Mouse (Mus musculus): ENCODE data around the gene Cxcl3.
"Not testable (repeated sequence)": the region's sequence is repeated elsewhere in the genome, so short reads cannot be mapped to it uniquely, and the experiment has no call there.

Gene Cxcl3

DNA sequence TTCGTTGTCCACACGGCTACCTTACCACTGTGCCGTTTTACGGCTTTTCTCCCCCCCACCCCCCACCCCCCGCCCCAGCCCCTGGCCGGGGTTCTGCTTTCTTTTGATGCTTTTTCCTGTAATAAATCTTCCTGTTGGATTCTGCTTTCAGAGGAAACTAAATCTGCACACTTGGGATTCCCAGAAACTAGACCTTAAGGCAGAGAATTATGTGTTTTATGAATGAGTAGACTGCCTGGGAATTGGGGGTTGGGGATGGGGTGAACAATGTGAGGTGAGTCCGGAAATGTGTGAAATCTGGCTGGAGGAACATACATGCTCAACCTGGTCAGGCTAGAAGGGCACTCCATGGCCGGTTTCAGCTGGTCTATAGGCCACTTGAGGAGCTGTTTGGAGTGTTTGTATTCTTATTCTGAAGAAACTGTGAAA lies 4.2 kb downstream of the Cxcl3 start:
- DNase-seq (ENCODE audit: low spot score): no peak

GRCm38 (mm10) chr5:90794195-90794625 lies 8.3 kb downstream of the Cxcl3 start, which contains the start of gene Cxcl15:
TSS of gene Cxcl15 (plus strand) at chr5:90794534.
- DNase-seq (ENCODE audit: low spot score): no peak

DNA sequence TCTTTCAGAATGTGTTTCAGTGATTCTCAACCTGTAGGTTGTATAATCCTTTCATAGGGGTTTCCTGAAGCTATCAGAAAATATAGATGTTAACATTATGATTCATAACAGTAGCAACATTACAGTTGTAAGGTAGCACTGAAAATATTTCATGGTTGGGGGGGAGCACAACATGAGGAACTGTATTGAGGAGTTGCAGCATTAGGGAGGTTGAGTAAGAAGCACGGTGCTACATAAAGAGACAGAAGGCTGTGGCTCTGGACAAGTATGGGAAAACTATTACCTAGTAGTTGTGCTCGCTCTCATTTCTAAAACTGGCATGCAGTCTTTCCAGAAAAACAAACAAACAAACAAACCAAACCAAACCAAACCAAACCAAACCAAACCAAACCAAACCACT lies 9.5 kb downstream of the Cxcl3 start:
- not testable (repeated sequence) for DNase-seq (ENCODE audit: low spot score)

- no peak for DNase-seq (ENCODE audit: low spot score)
These were observed 18.7 kb downstream of the Cxcl3 start for GRCm38 (mm10) chr5:90804574-90804973.

DNA sequence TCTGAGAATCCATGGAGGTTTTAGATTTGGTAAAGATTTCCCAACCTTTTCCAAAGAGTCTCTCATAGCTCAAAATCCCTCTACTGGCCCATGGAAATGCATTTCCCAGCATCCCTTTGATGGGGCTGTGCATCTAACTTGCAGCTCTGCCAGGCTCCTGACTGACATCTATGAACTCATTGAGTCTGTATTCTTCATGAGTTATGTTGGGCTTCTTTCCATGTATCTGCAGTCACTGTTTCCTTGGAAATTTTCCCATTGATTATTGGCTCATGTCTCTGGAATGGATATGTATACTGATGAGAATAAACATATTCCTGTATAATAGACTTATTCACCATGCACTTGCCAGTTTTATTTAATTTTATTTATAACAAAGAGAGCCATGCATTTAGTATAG lies 20.1 kb downstream of the Cxcl3 start:
- no peak for DNase-seq (ENCODE audit: low spot score)

- DNase-seq (ENCODE audit: low spot score): no peak
These were observed 21.5 kb downstream of the Cxcl3 start for GRCm38 (mm10) chr5:90807176-90807950.

GRCm38 (mm10) chr5:90819756-90820155 lies 33.9 kb downstream of the Cxcl3 start:
- DNase-seq (ENCODE audit: low spot score): no peak

DNA sequence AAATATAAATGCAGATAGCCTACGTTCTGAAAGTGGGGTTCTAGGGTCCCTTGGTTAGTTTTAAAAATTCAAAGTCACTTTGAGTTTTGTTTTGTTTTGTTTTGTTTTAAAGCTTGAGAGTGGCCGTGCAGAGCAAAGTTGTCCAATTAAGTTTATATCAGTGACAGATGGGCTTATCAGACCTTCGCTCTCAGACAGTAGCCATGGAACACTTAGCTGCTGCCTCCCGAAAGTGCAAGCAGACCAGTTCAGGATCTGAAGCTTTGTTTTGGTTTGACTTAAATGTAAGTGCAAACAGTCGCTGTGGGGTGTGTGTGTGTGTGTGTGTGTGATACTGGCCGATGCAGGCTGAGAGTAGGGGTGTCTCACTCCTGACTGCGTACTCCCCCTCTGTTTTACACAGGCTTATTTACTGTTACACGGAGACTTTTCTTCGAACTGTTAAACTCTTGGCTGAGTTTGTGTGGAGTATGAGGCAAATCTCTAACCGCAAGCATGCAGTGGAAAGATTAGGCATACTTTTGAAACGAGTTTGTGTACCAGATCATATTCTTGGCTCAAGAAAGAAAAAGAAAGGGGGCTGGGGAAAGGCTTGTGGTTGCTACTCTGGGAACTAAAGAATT lies 46.4 kb downstream of the Cxcl3 start:
- DNase-seq (ENCODE audit: low spot score): no peak

DNA sequence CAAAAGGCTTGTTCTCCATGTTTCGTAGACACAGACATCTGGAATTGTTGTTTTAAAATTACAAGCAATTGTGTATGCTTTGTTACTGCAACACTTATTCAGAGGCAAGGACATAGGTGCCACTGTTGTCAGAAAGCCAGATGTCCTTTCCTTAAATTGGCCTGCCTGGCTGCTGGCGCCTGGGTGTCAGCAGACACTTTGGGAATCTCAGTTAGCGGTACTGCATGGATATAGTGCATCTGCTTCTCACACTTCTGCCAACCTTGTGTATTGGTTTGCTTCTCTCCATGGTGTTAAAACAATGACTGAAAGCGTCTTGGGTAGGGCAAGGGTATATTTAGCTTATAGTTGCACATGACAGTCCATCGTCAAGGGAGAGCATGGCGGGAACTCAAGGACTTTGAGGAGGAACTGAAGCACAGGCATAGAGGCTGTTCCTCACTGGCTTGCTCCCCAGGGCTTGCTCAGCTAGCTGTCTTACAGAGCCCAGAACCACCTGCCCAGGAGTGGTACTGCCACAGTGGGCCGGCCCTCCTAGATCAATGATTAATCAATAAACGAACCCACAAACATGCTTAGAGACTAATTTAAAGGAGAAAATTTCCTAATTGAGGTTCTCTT lies 47.0 kb downstream of the Cxcl3 start:
- no peak for DNase-seq (ENCODE audit: low spot score)

- DNase-seq (ENCODE audit: low spot score): no peak
These were observed 48.5 kb downstream of the Cxcl3 start for GRCm38 (mm10) chr5:90834436-90834835.

DNA sequence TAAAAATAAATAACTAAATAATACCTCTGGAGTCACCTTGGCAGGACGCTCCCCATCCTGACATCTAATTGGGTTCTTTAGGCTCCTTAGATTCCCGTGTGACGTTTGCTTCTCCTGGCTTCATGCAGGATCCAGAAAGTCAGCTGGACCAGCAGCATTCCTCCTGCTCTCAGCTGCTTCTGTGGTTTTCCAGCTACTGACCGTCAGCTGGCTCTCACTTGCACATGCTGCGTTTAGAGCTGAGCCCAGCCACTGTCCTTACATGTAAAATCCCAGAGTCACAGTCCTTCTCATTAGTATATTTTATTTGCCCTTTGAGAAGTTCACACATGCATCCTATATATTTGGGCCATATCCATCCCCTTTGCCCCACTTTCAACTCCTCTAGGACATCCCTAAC lies 52.7 kb downstream of the Cxcl3 start:
- no peak for DNase-seq (ENCODE audit: low spot score)
